Mouse (Mus musculus) embryonic facial prominence, embryonic 14.5 days (tissue): ENCODE results near the gene Trp73. TPM values are rescaled to one million over a fixed set of nuclear protein-coding genes. Genes with fewer than 3 reads are reported as not detected.

Experiments used
- ATAC-seq: fragments of 200-750 bp; cut with Nextera tagmentation; 2 replicates; pipeline ENCODE4 v1.8.0; 2017; ENCODE audit warnings: low read depth, moderate number of reproducible peaks, moderate TSS enrichment
- DNase-seq: peaks from one replicate; pipeline ENCODE4 v3.0.0-alpha.2; 2015; ENCODE audit warnings: low spot score
- H3K27ac ChIP-seq: fragments of 300-500 bp; sonication (generic); replicated peaks from 2 replicates; pipeline ENCODE4 v1.5.1; 2014; ENCODE audit warnings: low read depth, mild to moderate bottlenecking, low read length, moderate library complexity
- H3K27me3 ChIP-seq: fragments of 300-500 bp; sonication (generic); replicated peaks from 2 replicates; pipeline ENCODE4 v1.6.1; 2014; ENCODE audit warnings: low read length; ENCODE audit not compliant: control insufficient read depth, insufficient read depth
- H3K36me3 ChIP-seq: fragments of 300-500 bp; sonication (generic); 2 replicates; pipeline ENCODE4 v1.6.1; 2014; ENCODE audit warnings: low read length, mixed read lengths; ENCODE audit not compliant: control insufficient read depth, insufficient read depth
- H3K4me1 ChIP-seq: fragments of 300-500 bp; sonication (generic); 2 replicates; pipeline ENCODE4 v1.6.1; 2014; ENCODE audit warnings: antibody characterized with exemption, low read length; ENCODE audit not compliant: control insufficient read depth, insufficient read depth
- H3K4me2 ChIP-seq: fragments of 300-500 bp; sonication (generic); 2 replicates; pipeline ENCODE4 v1.6.1; 2014; ENCODE audit warnings: low read depth, mild to moderate bottlenecking, low read length, moderate library complexity, mixed read lengths
- H3K4me3 ChIP-seq: fragments of 300-500 bp; sonication (generic); 2 replicates; pipeline ENCODE4 v1.5.1; 2014; ENCODE audit warnings: low read depth, mild to moderate bottlenecking, low read length
- H3K9ac ChIP-seq: fragments of 300-500 bp; sonication (generic); 2 replicates; pipeline ENCODE4 v1.6.1; 2014; ENCODE audit warnings: low read depth, mild to moderate bottlenecking, low read length, moderate library complexity, mixed read lengths
- H3K9me3 ChIP-seq: fragments of 300-500 bp; sonication (generic); 2 replicates; pipeline ENCODE4 v1.6.1; 2016; ENCODE audit warnings: low read length; ENCODE audit not compliant: control insufficient read depth
- WGBS: fragments of 180-500 bp; shearing (Covaris S2); extraction: QIAGEN DNeasy Blood & Tissue Kit; methylation state at CpG from one replicate; pipeline ENCODE4 v1.1.7; 2014; 5-methylcytosine and 5-hydroxymethylcytosine counted together
- polyA plus RNA-seq: library from polyadenylated mRNA; unstranded; fragments of >200 nt; fragmentation: Nextera tagmentation; extraction: Ambion mirVana; gene quantifications from 2 replicates; pipeline ENCODE4 v1.2.1, GENCODE M21; 2014

The Trp73 gene
- polyA plus RNA-seq, 1 experiment from 2014 or later, result 3.5 TPM

GRCm38 (mm10) chr4:154021432-154021831 is 118.6 kb downstream of the Trp73 start:
- no peak for ATAC-seq
- Histone ChIP-seq H3K4me2 (no peak overlapping the region), H3K27me3 (peaks cover under 1% of the 10 kb centered on the region; the same call in 1 of the 2 replicates), H3K4me1 (no peaks in the 10 kb centered on the region), H3K36me3 (peaks cover 57% of the 10 kb centered on the region), H3K27ac (no peak overlapping the region), H3K9me3 (no peaks in the 10 kb centered on the region), H3K9ac (no peak overlapping the region), H3K4me3 (no peak overlapping the region)
- WGBS, result 87% methylated on average over 9 of the region's 9 CpGs
- no peak for DNase-seq

- Histone ChIP-seq H3K4me1 (no peaks in the 10 kb centered on the region), H3K36me3 (peaks cover 67% of the 10 kb centered on the region), H3K4me3 (no peak overlapping the region), H3K9ac (no peak overlapping the region), H3K27me3 (no peaks in the 10 kb centered on the region), H3K4me2 (no peak overlapping the region), H3K9me3 (no peaks in the 10 kb centered on the region), H3K27ac (no peak overlapping the region)
- DNase-seq, result no peak
- no peak for ATAC-seq
- 69% methylated on average over 7 of the region's 7 CpGs for WGBS
Observed at GRCm38 (mm10) chr4:154019571-154019970, 120.4 kb downstream of the Trp73 start.

- peaks cover 56% of the 10 kb centered on the region for H3K36me3 ChIP-seq
- 88% methylated on average over 11 of the region's 11 CpGs for WGBS
- no peak for ATAC-seq
Observed at GRCm38 (mm10) chr4:154015476-154015875, 124.5 kb downstream of the Trp73 start.

GRCm38 (mm10) chr4:154012132-154012882 is 127.7 kb downstream of the Trp73 start:
- H3K4me3 ChIP-seq, result peak overlapping the region; percentile 84
- H3K27ac ChIP-seq, result peak overlapping the region; percentile 52; the same call in 1 of the 2 replicates
- H3K9me3 ChIP-seq, result no peaks in the 10 kb centered on the region
- WGBS, result 4% methylated on average over 34 of the region's 55 CpGs
- H3K27me3 ChIP-seq, result no peaks in the 10 kb centered on the region
- peaks cover 27% of the 10 kb centered on the region for H3K36me3 ChIP-seq
- no peak for DNase-seq
- peaks cover 12% of the 10 kb centered on the region for H3K4me1 ChIP-seq
- peak overlapping the region; percentile 94 for H3K4me2 ChIP-seq
- no peak; the same call in 1 of the 2 replicates for ATAC-seq
- peak overlapping the region; percentile 95 for H3K9ac ChIP-seq

More at GRCm38 (mm10) chr4:154015476-154015875, 124.5 kb downstream of the Trp73 start:
- no peak overlapping the region for H3K27ac ChIP-seq
- H3K9me3 ChIP-seq, result no peaks in the 10 kb centered on the region
- DNase-seq, result no peak
- no peaks in the 10 kb centered on the region for H3K27me3 ChIP-seq
- no peak overlapping the region for H3K4me3 ChIP-seq
- H3K4me1 ChIP-seq, result peaks cover 12% of the 10 kb centered on the region
- no peak overlapping the region for H3K4me2 ChIP-seq
- H3K9ac ChIP-seq, result no peak overlapping the region

GRCm38 (mm10) chr4:154011646-154012089 is 128.3 kb downstream of the Trp73 start, which contains the start of gene Lrrc47:
Lrrc47 (plus strand) TSS chr4:154011731.
- H3K4me3 ChIP-seq, result peak within 1 kb of the TSS; percentile 84
- WGBS, result under 1% methylated on average over 16 of the region's 59 CpGs
- peaks cover 27% of the 10 kb centered on the region for H3K36me3 ChIP-seq
- H3K27ac ChIP-seq, result peak within 1 kb of the TSS; percentile 52; the same call in 1 of the 2 replicates
- no peaks in the 10 kb centered on the region for H3K27me3 ChIP-seq
- peak within 1 kb of the TSS; percentile 94 for H3K4me2 ChIP-seq
- ATAC-seq (peak; percentile 96), DNase-seq (peak; percentile 94)
- H3K4me1 ChIP-seq, result peaks cover 12% of the 10 kb centered on the region
- H3K9ac ChIP-seq, result peak within 1 kb of the TSS; percentile 95
- no peaks in the 10 kb centered on the region for H3K9me3 ChIP-seq

- peaks cover 12% of the 10 kb centered on the region for H3K4me1 ChIP-seq
- DNase-seq, result no peak
- no peaks in the 10 kb centered on the region for H3K27me3 ChIP-seq
- WGBS, result 28% methylated on average over 13 of the region's 13 CpGs
- ATAC-seq, result peak; percentile 42
- H3K9ac ChIP-seq, result peak overlapping the region; percentile 95
- peaks cover 25% of the 10 kb centered on the region for H3K36me3 ChIP-seq
- peak overlapping the region; percentile 94 for H3K4me2 ChIP-seq
- H3K27ac ChIP-seq, result no peak overlapping the region; the same call in 1 of the 2 replicates
- peak overlapping the region; percentile 84 for H3K4me3 ChIP-seq
- no peaks in the 10 kb centered on the region for H3K9me3 ChIP-seq
Observed at GRCm38 (mm10) chr4:154010907-154011645, 128.9 kb downstream of the Trp73 start.

- no peak overlapping the region for H3K4me3 ChIP-seq
- H3K4me2 ChIP-seq, result no peak overlapping the region
- peaks cover 43% of the 10 kb centered on the region for H3K36me3 ChIP-seq
- no peak for ATAC-seq
- DNase-seq, result no peak
- WGBS, result 74% methylated on average over 4 of the region's 4 CpGs
- H3K9me3 ChIP-seq, result no peaks in the 10 kb centered on the region
- H3K4me1 ChIP-seq, result peaks cover 3% of the 10 kb centered on the region
- H3K27ac ChIP-seq, result no peak overlapping the region
- no peaks in the 10 kb centered on the region for H3K27me3 ChIP-seq
- no peak overlapping the region for H3K9ac ChIP-seq
Observed at GRCm38 (mm10) chr4:154007759-154008158, 132.2 kb downstream of the Trp73 start.

GRCm38 (mm10) chr4:154006264-154006663 is 133.7 kb downstream of the Trp73 start:
- Histone ChIP-seq H3K9ac (no peak overlapping the region), H3K4me1 (no peaks in the 10 kb centered on the region), H3K27me3 (no peaks in the 10 kb centered on the region), H3K9me3 (no peaks in the 10 kb centered on the region), H3K27ac (no peak overlapping the region), H3K36me3 (peaks cover 50% of the 10 kb centered on the region), H3K4me2 (no peak overlapping the region), H3K4me3 (no peak overlapping the region)
- DNase-seq (peak; percentile 30), ATAC-seq (peak; percentile 11; the same call in 1 of the 2 replicates)
- WGBS, result 92% methylated on average over 6 of the region's 6 CpGs
